Mouse (Mus musculus) left cerebral cortex, adult 18-20 months (tissue): Measurements from ENCODE around the gene Timm9. TPM values are rescaled to one million over a fixed set of nuclear protein-coding genes. Genes with fewer than 3 reads are reported as not detected.
"Not testable (repeated sequence)": the region's sequence is repeated elsewhere in the genome, so short reads cannot be mapped to it uniquely, and the experiment has no call there.

ENCODE experiments used
- DNase-seq, 2 experiments: peaks; one replicate each; pipeline ENCODE4 v3.0.0; 2021 to 2022; ENCODE audit warnings: low spot score in 2 of 2, mixed read lengths in 1 of 2
- total RNA-seq, 2 experiments: library from RNA; stranded (reverse); gene quantifications; 2 replicates each; pipeline ENCODE4 v1.2.3; 2021

The Timm9 gene
- total RNA-seq, 2 experiments from 2014 or later, result 58.9 to 61.0 TPM

GRCm38 (mm10) chr12:71111331-71111730, 25.2 kb downstream of the Timm9 start, which contains the start of gene Tomm20l:
TSS of gene Tomm20l (plus strand) at chr12:71111428.
- DNase-seq, result no peak

- no peak for DNase-seq
Measured at GRCm38 (mm10) chr12:71107216-71107771, 29.2 kb downstream of the Timm9 start.

DNA sequence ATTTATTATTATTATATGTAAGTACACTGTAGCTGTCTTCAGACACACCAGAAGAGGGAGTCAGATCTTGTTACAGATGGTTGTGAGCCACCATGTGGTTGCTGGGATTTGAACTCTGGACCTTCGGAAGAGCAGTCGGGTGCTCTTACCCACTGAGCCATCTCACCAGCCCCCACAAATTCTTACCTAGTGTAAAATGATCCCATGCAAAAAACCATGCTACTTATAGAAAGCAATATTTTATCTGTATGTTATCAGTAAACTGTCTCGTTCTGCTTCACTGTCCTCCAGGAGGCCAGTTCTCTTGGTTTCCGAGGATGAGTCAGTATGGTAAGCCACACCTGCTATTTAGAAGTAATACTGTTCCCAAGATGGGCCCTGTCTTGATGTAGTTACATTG, 32.2 kb downstream of the Timm9 start:
- not testable (repeated sequence) for DNase-seq

DNA sequence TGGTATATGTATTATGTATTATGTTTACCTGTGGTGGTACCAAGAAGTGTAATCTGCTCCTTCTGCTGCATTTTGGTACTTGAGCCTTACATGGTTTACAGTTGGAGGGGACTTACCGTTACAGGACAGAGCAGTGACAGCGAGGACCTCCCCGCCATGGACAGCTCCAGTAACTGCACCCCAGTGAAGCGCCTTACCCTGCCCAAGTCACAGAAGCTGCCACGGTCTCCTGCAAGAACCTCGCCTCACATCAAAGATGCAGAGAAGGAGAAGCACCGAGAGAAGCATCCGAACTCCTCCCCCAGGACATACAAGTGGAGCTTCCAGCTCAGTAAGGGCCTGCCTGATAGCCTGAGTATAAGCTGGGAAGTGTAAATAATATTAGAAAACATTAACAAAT, 50.2 kb downstream of the Timm9 start:
- no peak for DNase-seq

Other genes with a start within 250 kb of the Timm9 start
- gene Actr10, start 198.8 kb downstream of the Timm9 start, total RNA-seq, result 100 to 1,000 TPM; 165 to 169 TPM
- gene Psma3, start 162.1 kb downstream of the Timm9 start, total RNA-seq, result 100 to 1,000 TPM; 177 to 197 TPM
- gene Arid4a, start 120.7 kb downstream of the Timm9 start, total RNA-seq, result 10 to 100 TPM; 37.2 to 38.9 TPM
- not detected for gene Tomm20l, start 25.3 kb downstream of the Timm9 start, total RNA-seq
- 1 to 10 TPM; 5.2 to 5.7 TPM for gene 2700049A03Rik, start 164 bp upstream of the Timm9 start, total RNA-seq
- gene Dact1, start 173.2 kb upstream of the Timm9 start, total RNA-seq, result 10 to 100 TPM in 1 of 2 experiments, 1 to 10 TPM in 1; 9.4 to 10.6 TPM